Mouse (Mus musculus) ES-Bruce4 (cell line): Measurements from ENCODE around the gene Rap1a. TPM values are rescaled to one million over a fixed set of nuclear protein-coding genes. Genes with fewer than 3 reads are reported as not detected.

Source experiments
- H3K27ac ChIP-seq: 2 replicates; pipeline ENCODE4 v1.5.1; 2012; ENCODE audit warnings: low read length, inconsistent platforms; ENCODE audit not compliant: insufficient read depth
- H3K27me3 ChIP-seq: 2 replicates; pipeline ENCODE4 v1.6.1; 2012; ENCODE audit warnings: mild to moderate bottlenecking, low read length, inconsistent platforms; ENCODE audit not compliant: control insufficient read depth, poor library complexity, insufficient read depth, severe bottlenecking
- H3K36me3 ChIP-seq: 2 replicates; pipeline ENCODE4 v1.6.1; 2012; ENCODE audit warnings: inconsistent platforms, mild to moderate bottlenecking, low read length, moderate library complexity; ENCODE audit not compliant: control insufficient read depth, poor library complexity, insufficient read depth, severe bottlenecking
- H3K4me1 ChIP-seq: one replicate; pipeline ENCODE4 v1.8.1; 2011; ENCODE audit warnings: low read length; ENCODE audit not compliant: control insufficient read depth, insufficient read depth
- H3K4me3 ChIP-seq: 2 replicates; pipeline ENCODE4 v1.5.1; 2011; ENCODE audit warnings: low read depth, mild to moderate bottlenecking, low read length
- H3K9ac ChIP-seq: 2 replicates; pipeline ENCODE4 v1.6.1; 2012; ENCODE audit warnings: low read depth, mild to moderate bottlenecking, inconsistent platforms; ENCODE audit not compliant: poor library complexity, severe bottlenecking
- H3K9me3 ChIP-seq: replicated peaks from 2 replicates; pipeline ENCODE4 v1.6.1; 2012; ENCODE audit warnings: mild to moderate bottlenecking, low read length, inconsistent platforms; ENCODE audit not compliant: control insufficient read depth, poor library complexity, insufficient read depth, severe bottlenecking
- CTCF ChIP-seq: IDR thresholded peaks from one replicate; pipeline ENCODE4 v1.8.1; 2011; ENCODE audit warnings: low read depth, low read length
- EP300 ChIP-seq: IDR thresholded peaks from 2 replicates; pipeline ENCODE4 v1.6.1; 2011; ENCODE audit warnings: low read depth, low read length; ENCODE audit not compliant: insufficient read depth
- POLR2A ChIP-seq: IDR thresholded peaks from one replicate; pipeline ENCODE4 v1.8.1; 2011; ENCODE audit warnings: low read length; ENCODE audit not compliant: insufficient read depth
- polyA plus RNA-seq: library from polyadenylated mRNA; stranded (reverse); fragments of >200 nt; gene quantifications from 2 replicates; pipeline ENCODE4 v1.2.4, GENCODE M21; 2011; ENCODE audit warnings: low read depth; ENCODE audit not compliant: missing spikeins, insufficient read depth, insufficient read length

Rap1a gene
- polyA plus RNA-seq, 1 experiment = 88.6 TPM

DNA sequence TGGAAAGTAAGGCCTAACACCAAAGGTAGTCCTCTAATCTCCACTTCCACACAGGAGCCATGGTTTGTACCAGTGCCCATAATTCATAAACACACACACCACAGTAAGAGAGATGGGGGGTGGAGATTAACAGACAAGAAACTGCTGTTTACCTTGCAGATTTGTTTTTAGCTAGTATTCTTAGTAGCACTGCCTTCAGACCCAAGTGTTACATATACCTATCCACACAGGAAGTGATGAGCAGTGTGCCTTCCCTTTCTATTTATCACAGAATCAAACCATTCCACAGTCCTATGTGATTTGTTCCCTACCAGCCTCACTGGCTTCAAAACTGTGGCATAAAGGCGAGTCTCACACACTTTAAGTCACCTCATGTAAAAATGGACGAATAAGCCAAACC lies 10.0 kb downstream of the Rap1a start:
- Histone ChIP-seq H3K36me3 (no peaks in the 10 kb centered on the region), H3K27ac (no peak overlapping the region), H3K4me1 (no peaks in the 10 kb centered on the region), H3K9ac (no peak overlapping the region), H3K4me3 (no peak overlapping the region), H3K27me3 (no peaks in the 10 kb centered on the region), H3K9me3 (no peaks in the 10 kb centered on the region)
- no peak for TF ChIP-seq EP300
- no peak for TF ChIP-seq CTCF
- no peak for TF ChIP-seq POLR2A

DNA sequence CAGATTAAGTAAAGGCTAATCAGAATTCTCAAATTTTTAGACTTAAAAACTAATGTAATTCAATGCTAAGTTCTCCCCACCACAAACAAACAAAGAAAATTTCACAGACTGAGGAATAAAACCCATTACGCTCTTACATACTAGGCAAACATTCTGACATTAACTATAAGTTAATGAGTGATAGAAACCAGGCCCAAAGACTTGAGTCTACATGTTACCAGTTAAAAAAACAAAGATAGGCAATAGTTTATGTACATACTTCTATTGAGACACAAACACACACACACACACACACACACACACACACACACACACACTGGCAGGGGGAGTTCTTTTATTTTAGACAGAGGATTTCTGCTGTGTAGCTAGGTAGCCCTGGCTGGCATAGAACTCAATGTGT lies 10.8 kb downstream of the Rap1a start:
- no peaks in the 10 kb centered on the region for H3K9me3 ChIP-seq
- H3K27me3 ChIP-seq = no peaks in the 10 kb centered on the region
- H3K36me3 ChIP-seq = no peaks in the 10 kb centered on the region
- H3K9ac ChIP-seq = no peak overlapping the region
- no peaks in the 10 kb centered on the region for H3K4me1 ChIP-seq
- H3K4me3 ChIP-seq = no peak overlapping the region
- TF ChIP-seq CTCF = no peak
- H3K27ac ChIP-seq = no peak overlapping the region

DNA sequence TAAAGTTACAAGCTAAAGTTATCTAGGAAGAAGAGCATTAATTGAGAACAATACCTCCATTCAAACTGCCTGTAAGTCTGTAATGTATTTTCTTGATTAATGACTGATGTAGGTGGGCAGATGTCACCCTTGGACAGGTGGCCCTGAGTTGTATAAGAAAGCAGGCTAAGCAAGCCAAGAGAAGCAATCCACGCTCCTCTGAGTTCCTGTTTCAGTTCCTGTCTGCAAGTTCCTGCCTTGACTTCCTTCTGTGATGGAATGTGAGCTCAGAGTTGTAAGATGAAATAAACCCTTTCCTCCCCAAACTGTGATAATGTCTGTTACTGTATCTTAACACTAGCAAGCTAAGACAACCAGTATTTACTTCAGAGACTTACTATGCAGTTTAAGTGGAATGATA lies 11.4 kb downstream of the Rap1a start:
- TF ChIP-seq POLR2A (no peak), CTCF (no peak), EP300 (no peak)
- Histone ChIP-seq H3K4me1 (no peaks in the 10 kb centered on the region), H3K36me3 (no peaks in the 10 kb centered on the region), H3K9ac (no peak overlapping the region), H3K4me3 (no peak overlapping the region), H3K27me3 (no peaks in the 10 kb centered on the region), H3K9me3 (no peaks in the 10 kb centered on the region), H3K27ac (no peak overlapping the region)

DNA sequence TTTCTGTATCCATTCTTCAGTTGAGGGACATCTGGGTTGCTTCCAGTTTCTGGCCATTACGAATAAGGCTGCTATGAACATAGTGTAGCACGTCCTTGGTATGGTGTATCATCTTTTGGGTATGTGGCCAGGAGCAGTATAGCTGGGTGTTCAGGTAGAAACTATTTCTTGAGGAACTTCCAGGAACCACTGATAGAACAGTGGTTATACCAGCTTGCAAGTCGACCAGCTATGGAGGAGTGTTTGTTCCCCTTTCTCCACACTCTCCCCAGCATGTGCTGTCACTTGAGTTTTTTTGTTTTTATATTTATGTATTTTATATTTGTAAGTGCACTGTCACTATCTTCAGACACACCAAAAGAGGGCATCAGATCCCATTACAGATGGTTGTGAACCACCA lies 13.8 kb downstream of the Rap1a start:
- H3K27me3 ChIP-seq = no peaks in the 10 kb centered on the region
- TF ChIP-seq CTCF (no peak), POLR2A (no peak), EP300 (no peak)
- no peaks in the 10 kb centered on the region for H3K4me1 ChIP-seq
- H3K27ac ChIP-seq = no peak overlapping the region
- no peak overlapping the region for H3K9ac ChIP-seq
- H3K36me3 ChIP-seq = no peaks in the 10 kb centered on the region
- no peaks in the 10 kb centered on the region for H3K9me3 ChIP-seq
- no peak overlapping the region for H3K4me3 ChIP-seq

DNA sequence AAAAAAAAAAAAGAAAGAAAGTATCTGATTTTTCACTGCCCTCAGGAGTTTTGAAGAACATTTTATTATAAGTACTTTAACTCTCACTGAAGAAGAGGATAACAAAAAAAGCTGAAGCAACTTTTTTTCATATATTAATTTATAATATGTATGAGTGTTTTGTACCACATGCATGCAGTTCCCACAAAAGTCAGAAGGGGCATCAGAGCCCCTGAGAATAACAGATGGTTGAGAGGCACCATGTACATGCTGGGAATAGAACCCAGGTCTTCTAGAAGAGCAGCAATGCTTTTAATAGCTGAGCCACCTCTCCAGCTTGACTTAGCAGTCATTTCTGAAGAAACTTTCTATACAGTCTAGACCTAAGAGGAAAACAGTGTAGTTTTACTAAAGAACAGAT lies 15.3 kb downstream of the Rap1a start:
- Histone ChIP-seq H3K4me1 (no peaks in the 10 kb centered on the region), H3K36me3 (no peaks in the 10 kb centered on the region), H3K9me3 (no peaks in the 10 kb centered on the region), H3K4me3 (no peak overlapping the region), H3K9ac (no peak overlapping the region), H3K27ac (no peak overlapping the region), H3K27me3 (no peaks in the 10 kb centered on the region)
- TF ChIP-seq POLR2A (no peak), CTCF (no peak), EP300 (no peak)

DNA sequence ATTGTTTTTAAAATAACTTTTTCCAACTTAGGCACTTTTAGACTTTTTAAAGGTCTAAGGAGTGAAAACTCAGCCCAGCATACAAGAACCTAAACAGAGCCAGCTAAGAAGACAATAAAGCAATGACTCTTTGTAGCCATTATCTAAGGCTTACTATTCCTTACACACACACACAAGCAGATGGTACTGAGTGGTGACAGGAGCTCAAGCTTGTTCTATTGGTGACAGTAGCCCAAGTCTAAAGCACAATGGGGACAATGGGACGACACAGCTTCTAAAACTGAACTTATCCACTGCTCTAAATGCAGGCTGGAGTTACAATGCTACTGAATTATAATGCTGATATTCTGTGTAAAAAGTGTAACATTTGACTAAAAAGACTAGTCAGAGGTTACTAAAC lies 17.3 kb downstream of the Rap1a start:
- Histone ChIP-seq H3K4me1 (no peaks in the 10 kb centered on the region), H3K36me3 (no peaks in the 10 kb centered on the region), H3K27me3 (no peaks in the 10 kb centered on the region), H3K4me3 (no peak overlapping the region), H3K27ac (no peak overlapping the region), H3K9ac (no peak overlapping the region), H3K9me3 (no peaks in the 10 kb centered on the region)
- TF ChIP-seq EP300 = no peak
